Mouse (Mus musculus) cerebellum, adult (tissue): ENCODE measurements around the gene Kcnip1.

Experiments used
- ATAC-seq: cut with Nextera tagmentation; 2 replicates; pipeline ENCODE4 v1.9.2; 2017; ENCODE audit warnings: mild to moderate bottlenecking, moderate library complexity, mixed read lengths; ENCODE audit not compliant: insufficient number of reproducible peaks, low FRiP score, low TSS enrichment

Gene Kcnip1

GRCm38 (mm10) chr11:33721297-33721696 lies 271.7 kb downstream of the Kcnip1 start:
- ATAC-seq = peak; percentile 68

GRCm38 (mm10) chr11:33706777-33707176 lies 286.2 kb downstream of the Kcnip1 start:
- no peak for ATAC-seq

- ATAC-seq = no peak
These were observed 290.9 kb downstream of the Kcnip1 start for GRCm38 (mm10) chr11:33701958-33702459.

GRCm38 (mm10) chr11:33701236-33701957 lies 291.6 kb downstream of the Kcnip1 start:
- ATAC-seq = no peak

- ATAC-seq = no peak
These were observed 292.2 kb downstream of the Kcnip1 start for GRCm38 (mm10) chr11:33700725-33701124.

GRCm38 (mm10) chr11:33690181-33690580 lies 302.8 kb downstream of the Kcnip1 start:
- no peak for ATAC-seq

GRCm38 (mm10) chr11:33685904-33686303 lies 307.0 kb downstream of the Kcnip1 start:
- peak; percentile 49 for ATAC-seq

GRCm38 (mm10) chr11:33680151-33680550 lies 312.8 kb downstream of the Kcnip1 start:
- no peak for ATAC-seq

GRCm38 (mm10) chr11:33670105-33670965 lies 322.6 kb downstream of the Kcnip1 start:
- ATAC-seq = no peak

- ATAC-seq = no peak
These were observed 324.6 kb downstream of the Kcnip1 start for GRCm38 (mm10) chr11:33668376-33668775.

- no peak for ATAC-seq
These were observed 329.4 kb downstream of the Kcnip1 start for GRCm38 (mm10) chr11:33663599-33663998.

- ATAC-seq = no peak
These were observed 332.7 kb downstream of the Kcnip1 start for GRCm38 (mm10) chr11:33660016-33660913.

GRCm38 (mm10) chr11:33655861-33656593 lies 336.9 kb downstream of the Kcnip1 start:
- ATAC-seq = no peak

- ATAC-seq = no peak
These were observed 337.7 kb downstream of the Kcnip1 start for GRCm38 (mm10) chr11:33655221-33655620.

GRCm38 (mm10) chr11:33654485-33654884 lies 338.5 kb downstream of the Kcnip1 start:
- ATAC-seq = no peak

- ATAC-seq = no peak
These were observed 343.6 kb downstream of the Kcnip1 start for GRCm38 (mm10) chr11:33649358-33649757.

GRCm38 (mm10) chr11:33637107-33637506 lies 355.8 kb downstream of the Kcnip1 start:
- no peak for ATAC-seq

GRCm38 (mm10) chr11:33627136-33627742 lies 365.7 kb downstream of the Kcnip1 start:
- ATAC-seq = no peak

GRCm38 (mm10) chr11:33614218-33614617 lies 378.7 kb downstream of the Kcnip1 start:
- peak; percentile 68; the same call in 1 of the 2 replicates for ATAC-seq
